Comparison of ENCODE assay signal across 20 mouse cellular contexts in genomic region chr7:121778980-121779379, GRCm38 (mm10). TPM values are rescaled to one million over a fixed set of nuclear protein-coding genes. Genes with fewer than 3 reads are reported as not detected.
A peak's percentile ranks its signal among the peaks of the same experiment; 100 is the strongest.
DNase-seq lines count a peak whose midpoint lies in the region; ATAC-seq and TF ChIP-seq lines count a peak whose summit lies in the region.
"Had no signal": no experiment of that assay in that cellular context is flagged by ENCODE, and none has a peak within 500 bp of the region (broad histone marks: within the 10 kb centered on the region; RNA-seq: fewer than 3 reads in every experiment).

No protein-coding gene starts in this region.

- no peaks in the 10 kb centered on the region for H3K79me2 ChIP-seq in heart, adult 2 months (replicated peaks; ENCODE audit: control insufficient read depth, insufficient read depth, low read length)

- DNase-seq in kidney, postnatal 0 days (ENCODE audit: low spot score) = no peak
- DNase-seq in brain, adult 2 months (ENCODE audit: low read depth, low spot score) = peak; percentile 17
- peak; percentile 72 for DNase-seq in lung, postnatal 0 days (ENCODE audit: low spot score)
- peak; percentile 0 for DNase-seq in telencephalon, adult 2 months (ENCODE audit: low read depth, low spot score)
- DNase-seq in heart, adult 2 months = no peak
- DNase-seq: adrenal gland, adult 2 months; adrenal gland, postnatal 25 days; cerebellum, adult 2 months; cerebellum, postnatal 10 days; gastrocnemius, postnatal 36 days; heart, adult 18-20 months had no signal

- no peak overlapping the region for H3K4me2 ChIP-seq in kidney, postnatal 0 days (ENCODE audit: low read length)
- H3K4me2 ChIP-seq in kidney, embryonic 16.5 days (replicated peaks; ENCODE audit: low read depth, low read length) = no peak overlapping the region
- H3K4me2 ChIP-seq in lung, postnatal 0 days (replicated peaks; ENCODE audit: low read depth, low read length) = no peak overlapping the region
- H3K4me2 ChIP-seq: forebrain, embryonic 15.5 days; heart, embryonic 12.5 days; hindbrain, embryonic 14.5 days had no signal

- peak overlapping the region; percentile 31; the same call in 1 of the 2 replicates for H3K27ac ChIP-seq in kidney, postnatal 0 days
- no peak overlapping the region for H3K27ac ChIP-seq in kidney, embryonic 16.5 days (ENCODE audit: low read length)
- peak overlapping the region; percentile 62 for H3K27ac ChIP-seq in lung, postnatal 0 days (ENCODE audit: low read length)
- no peak overlapping the region for H3K27ac ChIP-seq in heart, adult 2 months
- H3K27ac ChIP-seq: forebrain, embryonic 15.5 days; hindbrain, embryonic 10.5 days; hindbrain, embryonic 14.5 days had no signal

- no peaks in the 10 kb centered on the region for H3K9me3 ChIP-seq in kidney, postnatal 0 days (replicated peaks; ENCODE audit: low read length)
- H3K9me3 ChIP-seq in kidney, embryonic 16.5 days (ENCODE audit: low read length) = no peaks in the 10 kb centered on the region
- no peaks in the 10 kb centered on the region for H3K9me3 ChIP-seq in lung, postnatal 0 days (ENCODE audit: low read length)
- H3K9me3 ChIP-seq: forebrain, embryonic 15.5 days; heart, embryonic 12.5 days; hindbrain, embryonic 10.5 days had no signal

- no peaks in the 10 kb centered on the region for H3K36me3 ChIP-seq in kidney, postnatal 0 days (ENCODE audit: insufficient read depth, low read length)
- H3K36me3 ChIP-seq in kidney, embryonic 16.5 days (ENCODE audit: insufficient read depth, low read length) = no peaks in the 10 kb centered on the region
- no peaks in the 10 kb centered on the region for H3K36me3 ChIP-seq in lung, postnatal 0 days (ENCODE audit: insufficient read depth, low read length)
- H3K36me3 ChIP-seq in heart, adult 2 months (ENCODE audit: control insufficient read depth, insufficient read depth, low read length) = no peaks in the 10 kb centered on the region
- H3K36me3 ChIP-seq: forebrain, embryonic 15.5 days; heart, embryonic 12.5 days; hindbrain, embryonic 10.5 days had no signal

- TF ChIP-seq CTCF in kidney, postnatal 0 days (IDR thresholded peaks at IDR 0.05; ENCODE audit: low read depth) = no peak
- TF ChIP-seq CTCF in lung, postnatal 0 days (IDR thresholded peaks at IDR 0.05) = no peak
- no peak for TF ChIP-seq CTCF in heart, adult 2 months (IDR thresholded peaks at IDR 0.05)

- H3K4me3 ChIP-seq in kidney, postnatal 0 days (replicated peaks; ENCODE audit: low read depth, low read length) = no peak overlapping the region
- H3K4me3 ChIP-seq in kidney, embryonic 16.5 days (ENCODE audit: low read length) = no peak overlapping the region
- H3K4me3 ChIP-seq in lung, postnatal 0 days (ENCODE audit: low read depth, low read length) = no peak overlapping the region
- H3K4me3 ChIP-seq in heart, adult 2 months = no peak overlapping the region
- H3K4me3 ChIP-seq: forebrain, embryonic 15.5 days; heart, embryonic 12.5 days; hindbrain, embryonic 10.5 days had no signal

- H3K27me3 ChIP-seq in kidney, postnatal 0 days (ENCODE audit: insufficient read depth, low read length) = no peaks in the 10 kb centered on the region
- H3K27me3 ChIP-seq in kidney, embryonic 16.5 days (ENCODE audit: insufficient read depth, low read length) = no peaks in the 10 kb centered on the region
- H3K27me3 ChIP-seq in lung, postnatal 0 days (replicated peaks; ENCODE audit: insufficient read depth, low read length) = no peaks in the 10 kb centered on the region
- no peaks in the 10 kb centered on the region for H3K27me3 ChIP-seq in heart, adult 2 months (ENCODE audit: control insufficient read depth, insufficient read depth, low read length)
- H3K27me3 ChIP-seq: forebrain, embryonic 15.5 days; heart, embryonic 12.5 days had no signal

- peak; percentile 36 for TF ChIP-seq EP300 in lung, postnatal 0 days (IDR thresholded peaks at IDR 0.05)
- TF ChIP-seq EP300 in heart, adult 2 months (IDR thresholded peaks at IDR 0.05; ENCODE audit: insufficient read depth, low read depth, low read length) = no peak

- TF ChIP-seq POLR2A in heart, adult 2 months (IDR thresholded peaks at IDR 0.05; ENCODE audit: insufficient read depth, low read depth, low read length) = no peak

- no peak overlapping the region for H3K9ac ChIP-seq in kidney, postnatal 0 days (ENCODE audit: low read depth, low read length)
- H3K9ac ChIP-seq in kidney, embryonic 16.5 days (replicated peaks; ENCODE audit: low read length) = no peak overlapping the region
- H3K9ac ChIP-seq in lung, postnatal 0 days (replicated peaks; ENCODE audit: low read depth) = no peak overlapping the region
- no peak overlapping the region for H3K9ac ChIP-seq in heart, adult 2 months (ENCODE audit: low read depth, low read length)
- H3K9ac ChIP-seq: forebrain, embryonic 15.5 days; heart, embryonic 12.5 days; hindbrain, embryonic 14.5 days had no signal

- intact Hi-C loops in heart, adult 2 months (cut with DNase I) = no loop called here

- H3K4me1 ChIP-seq in kidney, postnatal 0 days (replicated peaks; ENCODE audit: insufficient read depth, low read length) = no peaks in the 10 kb centered on the region
- H3K4me1 ChIP-seq in kidney, embryonic 16.5 days (ENCODE audit: insufficient read depth, low read length) = peaks cover 5% of the 10 kb centered on the region; the same call in 1 of the 2 replicates
- H3K4me1 ChIP-seq in lung, postnatal 0 days (ENCODE audit: insufficient read depth, low read depth, low read length) = no peaks in the 10 kb centered on the region; the same call in 1 of the 2 replicates
- H3K4me1 ChIP-seq in heart, adult 2 months (ENCODE audit: control insufficient read depth, insufficient read depth, low read length) = no peaks in the 10 kb centered on the region
- H3K4me1 ChIP-seq: forebrain, embryonic 15.5 days; heart, embryonic 12.5 days; hindbrain, embryonic 10.5 days had no signal

- 77% methylated on average over 3 of the region's 3 CpGs for WGBS in kidney, postnatal 0 days
- 76% methylated on average over 3 of the region's 3 CpGs for WGBS in kidney, embryonic 16.5 days
- 44% methylated on average over 3 of the region's 3 CpGs for WGBS in lung, postnatal 0 days
- 59% methylated on average over 3 of the region's 3 CpGs for WGBS in heart, adult 2 months

- no peak for ATAC-seq in kidney, postnatal 0 days (replicated peaks; ENCODE audit: low FRiP score, low read depth)
- ATAC-seq in kidney, embryonic 16.5 days (ENCODE audit: low FRiP score, low TSS enrichment) = no peak
- ATAC-seq in lung, postnatal 0 days = peak; percentile 78
- ATAC-seq: forebrain, embryonic 15.5 days had no signal

RNA-seq across cellular contexts. Expression of gene Scnn1g, which starts 44.7 kb away (rescaled TPM):
- 59.7 and 64.2 TPM in 2 replicates for polyA plus RNA-seq in kidney, postnatal 0 days (2015; fragmentation: Nextera tagmentation; extraction: Ambion mirVana)
- polyA plus RNA-seq in kidney, embryonic 16.5 days (2015; fragmentation: Nextera tagmentation; extraction: Ambion mirVana) = 38.7 and 40.7 TPM in 2 replicates
- 120 and 139 TPM in 2 replicates for polyA plus RNA-seq in lung, postnatal 0 days (2015; fragmentation: Nextera tagmentation; extraction: Ambion mirVana)
- not detected for total RNA-seq in heart, adult 2 months (2021)
- 0.41 TPM in 1 of 2 replicates, not detected in the other for polyA plus RNA-seq in heart, adult 2 months (2012; rRNA removed)
- total RNA-seq: ES-E14; gastrocnemius, adult 8-10 months; gastrocnemius, postnatal 36 days; heart, adult 18-20 months; heart, postnatal 25 days had no signal
- polyA plus RNA-seq: forebrain, embryonic 11.5 days; forebrain, embryonic 15.5 days; heart, embryonic 12.5 days; hindbrain, embryonic 14.5 days had no signal

Comparison
In these comparisons a context has a peak if more than half of its experiments do, and no peak if none do; other contexts are left out.
1. H3K27ac ChIP-seq: peak in kidney, postnatal 0 days (single experiment) and lung, postnatal 0 days (single experiment); none in kidney, embryonic 16.5 days (single experiment) and heart, adult 2 months (single experiment).
2. DNase-seq: peak in brain, adult 2 months (single experiment), lung, postnatal 0 days (single experiment) and telencephalon, adult 2 months (single experiment); none in kidney, postnatal 0 days (single experiment) and heart, adult 2 months (0 of 2).
3. RNA of gene Scnn1g, which starts 44.7 kb away (polyA plus RNA-seq): 120 to 139 TPM in lung, postnatal 0 days, 59.7 to 64.2 TPM in kidney, postnatal 0 days and 38.7 to 40.7 TPM in kidney, embryonic 16.5 days; 0.41 TPM in heart, adult 2 months; every median in the first group is over 10 times any median in the second.